Mouse (Mus musculus) B cell, adult 2 months (primary cell): ENCODE measurements around the gene Btd.
A peak's percentile ranks its signal among the peaks of the same experiment; 100 is the strongest.
"Not testable (repeated sequence)": the region's sequence is repeated elsewhere in the genome, so short reads cannot be mapped to it uniquely, and the experiment has no call there.

ENCODE experiments used
- DNase-seq, 2 experiments: peaks; one replicate each; pipeline ENCODE4 v3.0.0; 2022

Gene Btd

GRCm38 (mm10) chr14:31640890-31641505 lies at the start of gene Btd, which contains the start of gene Hacl1:
Gene Btd, plus strand, starts transcription at chr14:31641028.
Gene Hacl1, minus strand, starts transcription at chr14:31641286.
- peak; percentile 88 to 91 for DNase-seq

GRCm38 (mm10) chr14:31591243-31591642 lies 49.6 kb upstream of the Btd start, which contains the start of gene Colq:
Gene Colq, minus strand, starts transcription at chr14:31591343.
- no peak for DNase-seq

DNA sequence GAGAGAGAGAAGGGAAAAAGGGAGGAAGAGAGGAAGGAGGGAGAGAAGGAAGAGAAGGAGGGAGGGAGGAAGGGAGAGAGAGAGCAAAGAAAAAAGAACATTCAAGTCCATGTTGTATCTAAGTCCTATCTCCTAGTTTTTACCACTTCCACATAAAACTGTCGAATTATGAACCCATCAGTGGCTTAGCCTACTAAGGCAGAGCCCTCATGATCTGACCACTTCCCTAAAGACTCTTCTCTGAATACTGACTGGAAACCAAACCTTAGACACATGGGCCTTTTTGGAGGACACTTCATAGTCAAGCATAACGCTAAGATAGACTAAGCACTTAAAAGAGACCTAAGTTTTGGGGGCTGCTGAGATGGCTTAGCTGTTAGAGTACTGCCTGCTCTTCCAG lies 47.8 kb upstream of the Btd start:
- DNase-seq, result no peak

- DNase-seq, result no peak
Measured at GRCm38 (mm10) chr14:31594693-31595092, 46.1 kb upstream of the Btd start.

GRCm38 (mm10) chr14:31596408-31596807 lies 44.4 kb upstream of the Btd start:
- peak in 1 of 2 experiments; percentile 8 for DNase-seq

- DNase-seq, result peak in 1 of 2 experiments; percentile 2
Measured at GRCm38 (mm10) chr14:31597446-31597845, 43.4 kb upstream of the Btd start.

GRCm38 (mm10) chr14:31601908-31602615 lies 38.8 kb upstream of the Btd start:
- no peak for DNase-seq

DNA sequence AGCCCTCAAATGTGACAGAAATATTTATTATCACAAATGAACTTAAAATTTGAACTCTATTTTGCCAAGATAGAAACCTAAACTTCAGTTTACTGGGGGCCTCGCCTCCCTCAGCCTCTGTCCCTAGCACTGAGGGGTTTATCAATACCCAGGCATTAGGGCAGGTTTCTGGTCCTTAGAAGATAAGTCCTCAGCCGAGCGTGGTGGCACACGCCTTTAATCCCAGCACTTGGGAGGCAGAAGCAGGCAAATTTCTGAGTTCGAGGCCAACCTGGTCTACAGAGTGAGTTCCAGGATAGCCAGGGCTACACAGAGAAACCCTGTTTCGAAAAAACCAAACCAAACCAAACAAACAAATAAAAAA lies 38.2 kb upstream of the Btd start:
- DNase-seq, result not testable (repeated sequence)

DNA sequence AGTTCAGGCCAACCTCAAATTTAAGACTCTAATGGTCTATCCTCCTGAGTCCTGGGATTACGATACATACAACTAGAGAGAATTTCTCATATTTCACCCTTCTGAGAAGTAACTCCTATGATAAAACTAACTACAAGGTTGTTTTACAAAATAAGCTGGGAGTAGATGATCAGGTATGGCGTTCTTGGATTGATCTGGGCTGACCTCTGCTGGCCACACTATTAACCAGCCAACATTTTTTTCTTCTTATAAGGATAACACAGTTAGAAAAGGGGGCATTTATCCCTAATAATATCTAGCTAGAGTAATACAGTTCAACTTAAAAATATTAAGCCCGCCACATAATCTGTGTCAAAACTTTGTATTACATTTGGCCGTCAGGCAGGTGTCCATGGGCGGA lies 35.9 kb upstream of the Btd start:
- DNase-seq, result peak in 1 of 2 experiments; percentile 9

GRCm38 (mm10) chr14:31605514-31605913 lies 35.3 kb upstream of the Btd start:
- DNase-seq, result no peak

DNA sequence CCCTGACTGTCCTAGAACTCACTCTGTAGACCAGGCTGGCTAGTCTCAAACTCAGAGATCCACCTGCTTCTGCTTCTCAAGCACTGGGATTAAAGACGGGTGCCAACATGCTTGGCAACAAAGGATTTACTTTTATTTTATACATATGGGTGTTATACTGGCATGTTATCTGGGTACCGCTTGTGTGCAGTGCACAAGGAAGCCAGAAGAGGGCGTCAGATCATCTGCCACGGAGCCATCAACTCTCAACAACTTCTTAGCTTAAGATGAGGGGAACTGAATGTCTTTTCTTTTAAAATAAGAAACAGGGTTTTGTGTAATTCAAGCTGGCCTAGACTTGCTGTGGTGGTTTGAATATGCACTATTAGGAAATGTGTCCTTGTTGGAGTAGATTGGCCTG lies 28.8 kb upstream of the Btd start:
- no peak for DNase-seq

- DNase-seq, result no peak
Measured at GRCm38 (mm10) chr14:31613671-31614070, 27.2 kb upstream of the Btd start.

DNA sequence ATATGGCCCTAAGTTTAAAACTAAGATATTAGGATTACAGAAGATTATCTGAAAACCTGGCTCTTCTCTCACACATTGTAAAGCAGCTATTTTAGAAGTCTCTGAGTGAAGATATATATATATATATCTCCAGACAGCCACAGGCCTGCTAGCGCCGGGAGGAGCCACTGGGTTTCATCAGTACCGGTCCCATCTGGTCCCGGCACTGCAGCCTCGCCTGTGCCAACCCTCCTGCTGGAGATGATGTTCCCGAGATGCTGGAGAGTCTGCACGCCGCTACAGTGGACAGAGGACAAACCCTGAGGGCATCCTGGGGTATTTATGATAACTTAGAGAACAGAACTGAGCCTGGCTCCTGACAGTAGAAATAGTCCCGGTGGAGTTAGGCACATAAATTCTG lies 23.6 kb upstream of the Btd start:
- DNase-seq, result no peak

DNA sequence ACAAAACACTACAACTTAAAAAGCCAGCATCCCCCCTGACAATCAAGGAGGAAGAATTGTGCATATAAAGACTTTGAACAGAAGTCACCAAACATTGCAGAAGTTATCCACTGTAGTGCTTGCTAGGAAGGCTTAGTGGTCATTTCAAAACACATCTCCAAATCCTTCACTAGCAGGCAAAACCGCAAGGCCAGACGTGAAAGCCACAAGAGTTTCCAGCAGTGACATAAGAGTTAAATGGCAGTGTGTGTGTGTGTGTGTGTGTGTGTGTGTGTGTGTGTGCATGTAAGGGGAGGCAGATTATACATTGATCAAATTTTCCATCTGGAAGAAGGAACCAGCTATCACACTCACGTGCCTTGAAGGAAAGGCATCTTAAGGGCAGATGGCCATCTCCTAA lies 22.8 kb upstream of the Btd start:
- DNase-seq, result no peak

DNA sequence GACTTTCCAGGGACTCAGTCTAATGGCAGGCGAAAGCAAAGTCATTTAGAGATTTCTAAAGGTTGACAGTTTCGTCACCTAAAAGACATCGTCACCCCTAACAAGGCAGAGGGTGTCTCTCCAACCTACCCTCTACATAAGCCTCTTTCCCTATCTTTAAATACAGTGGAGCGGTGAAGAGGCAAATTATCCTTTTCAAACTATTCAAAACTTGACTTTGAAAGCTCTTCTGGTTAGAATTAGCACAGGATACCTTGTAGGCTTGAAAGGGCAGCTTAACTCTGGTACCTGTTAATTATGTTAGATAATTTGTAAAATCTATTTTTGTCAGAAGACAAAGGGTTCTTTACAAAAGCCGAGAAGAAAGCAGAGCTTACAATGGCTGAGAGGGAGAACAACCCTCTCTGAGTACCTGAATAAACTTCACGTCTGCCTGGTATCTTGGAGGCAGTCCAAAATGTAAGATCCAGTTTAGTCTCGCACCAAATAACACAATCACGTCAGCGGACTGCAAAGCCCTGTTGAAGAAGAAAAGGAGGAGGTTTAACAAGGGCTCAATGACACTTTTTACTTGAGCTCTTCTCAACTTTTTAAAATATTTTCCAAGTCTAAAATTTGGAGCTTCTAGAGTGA lies 20.1 kb upstream of the Btd start:
- DNase-seq, result no peak

- no peak for DNase-seq
Measured at GRCm38 (mm10) chr14:31622748-31623147, 18.1 kb upstream of the Btd start.

DNA sequence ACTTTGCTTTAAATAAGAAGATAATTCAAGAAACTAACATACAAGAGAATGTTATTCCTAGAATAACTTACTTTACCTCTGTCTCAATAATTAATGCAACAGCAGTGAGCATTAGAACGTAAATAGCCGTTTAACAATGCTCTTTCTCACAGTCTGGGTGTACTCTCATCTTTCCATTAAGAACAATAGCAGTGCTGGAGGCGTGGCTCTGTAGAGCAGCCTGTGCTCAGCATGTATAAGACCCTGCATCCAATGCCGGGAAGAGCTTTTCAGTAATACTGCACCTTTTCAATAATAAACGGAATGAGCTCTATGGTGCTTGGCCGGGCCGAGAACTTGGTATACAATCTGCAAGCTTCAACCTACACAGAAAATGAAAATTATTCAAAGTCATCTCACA lies 10.2 kb upstream of the Btd start:
- no peak for DNase-seq

- DNase-seq, result no peak
Measured at GRCm38 (mm10) chr14:31640346-31640889, 410 bp upstream of the Btd start, which contains the start of gene Gm49387. Gene Gm49387, minus strand, starts transcription at chr14:31640878.

GRCm38 (mm10) chr14:31641506-31642155 lies 803 bp downstream of the Btd start:
- DNase-seq, result no peak

DNA sequence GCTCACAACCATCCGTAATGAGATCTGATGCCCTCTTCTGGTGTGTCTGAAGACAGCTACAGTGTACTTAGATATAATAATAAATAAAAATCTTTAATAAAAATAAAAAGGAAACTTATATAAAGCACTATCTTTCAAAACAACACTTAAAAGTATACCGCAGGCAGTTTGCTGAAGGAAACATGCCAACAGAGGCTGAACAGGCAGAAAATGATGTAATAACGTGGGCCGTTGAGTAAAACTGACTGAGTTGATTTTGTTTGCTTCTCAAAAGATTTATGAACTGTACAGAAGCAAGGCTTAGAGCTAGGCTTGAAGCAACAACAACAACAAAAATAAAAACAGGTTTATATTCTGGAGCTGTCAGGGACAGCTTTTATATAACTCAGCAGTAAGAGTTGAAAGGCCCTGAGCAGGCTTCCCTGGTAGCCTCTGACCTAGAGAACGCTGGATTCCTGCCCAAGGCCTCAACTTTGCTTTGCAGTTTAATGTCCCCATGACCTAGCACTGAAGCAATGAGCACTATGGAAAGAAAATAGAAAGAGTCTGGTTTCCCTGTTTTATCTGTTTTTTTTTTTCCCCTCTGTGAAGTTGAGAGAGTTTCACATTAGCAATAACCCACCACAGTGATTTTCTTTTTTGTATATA lies 3.5 kb downstream of the Btd start:
- DNase-seq, result no peak

DNA sequence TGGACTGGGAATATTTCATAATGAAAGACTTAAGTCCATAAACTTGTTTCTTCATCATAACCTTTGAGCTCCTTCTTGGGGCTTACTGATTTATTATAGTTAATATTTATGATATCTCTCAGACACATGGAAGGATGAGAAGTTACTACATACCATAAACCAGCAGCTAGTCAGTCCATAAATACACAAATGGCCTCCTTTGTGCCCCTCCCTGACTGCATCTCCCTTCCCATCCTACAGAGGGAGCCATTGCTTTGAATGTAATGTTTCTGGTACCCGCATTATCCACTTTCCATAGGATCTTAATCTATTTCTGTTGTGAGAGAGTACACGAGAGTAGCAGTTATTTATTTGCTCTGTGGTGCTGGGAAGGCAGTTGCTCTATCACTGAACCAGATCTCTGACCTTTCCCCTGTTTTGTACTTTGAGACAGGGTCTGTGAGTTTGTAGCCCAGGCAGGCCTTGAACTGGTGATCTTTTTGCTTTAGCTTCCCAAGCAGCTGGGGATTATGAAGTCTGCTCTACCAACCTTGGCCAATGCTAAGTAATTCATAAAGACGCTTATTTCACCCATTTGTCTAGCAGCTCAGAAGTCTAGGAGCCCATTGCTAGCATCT lies 4.2 kb downstream of the Btd start:
- peak; percentile 30 to 44 for DNase-seq

GRCm38 (mm10) chr14:31645920-31646319 lies 5.1 kb downstream of the Btd start:
- DNase-seq, result no peak
